Mouse (Mus musculus): Measurements from ENCODE around the gene Them4.

GRCm38 (mm10) chr3:94377028-94377923 is 67.4 kb downstream of the Them4 start:
- TF ChIP-seq CTCF (IDR thresholded peaks at IDR 0.05; ENCODE audit: control insufficient read depth, insufficient read depth, insufficient read length) = no peak
- no peak for TF ChIP-seq FOSL1 (IDR thresholded peaks at IDR 0.05; ENCODE audit: insufficient read depth, low read length, poor library complexity, severe bottlenecking)
- no peak for TF ChIP-seq MYOG (IDR thresholded peaks at IDR 0.05; ENCODE audit: control insufficient read depth, extremely low read depth, insufficient read length)
- TF ChIP-seq MYOD1 (IDR thresholded peaks at IDR 0.05; ENCODE audit: control insufficient read depth, insufficient read length, low read depth) = no peak
